Mouse (Mus musculus) intestine, embryonic 14.5 days (tissue): ENCODE results near the gene Ror2. TPM values are rescaled to one million over a fixed set of nuclear protein-coding genes. Genes with fewer than 3 reads are reported as not detected.

Source experiments
- ATAC-seq: fragments of 200-750 bp; cut with Nextera tagmentation; replicated peaks from 2 replicates; pipeline ENCODE4 v1.8.0; 2017; ENCODE audit warnings: low read depth, moderate number of reproducible peaks, moderate TSS enrichment, moderate library complexity; ENCODE audit not compliant: low FRiP score, low TSS enrichment
- DNase-seq: peaks from one replicate; pipeline ENCODE4 v3.0.0-alpha.2; 2018; ENCODE audit warnings: low spot score
- H3K27ac ChIP-seq: fragments of 300-500 bp; sonication (generic); 2 replicates; pipeline ENCODE4 v1.5.1; 2014; ENCODE audit warnings: low read depth, mild to moderate bottlenecking, control low read depth
- H3K27me3 ChIP-seq: fragments of 300-500 bp; sonication (generic); replicated peaks from 2 replicates; pipeline ENCODE4 v1.6.1; 2014; ENCODE audit warnings: low read length, control low read depth; ENCODE audit not compliant: control insufficient read depth, insufficient read depth
- H3K36me3 ChIP-seq: fragments of 300-500 bp; sonication (generic); 2 replicates; pipeline ENCODE4 v1.6.1; 2014; ENCODE audit warnings: low read length, control low read depth; ENCODE audit not compliant: control insufficient read depth, insufficient read depth
- H3K4me1 ChIP-seq: fragments of 300-500 bp; sonication (generic); replicated peaks from 2 replicates; pipeline ENCODE4 v1.6.1; 2014; ENCODE audit warnings: low read length, control low read depth, mixed read lengths; ENCODE audit not compliant: control insufficient read depth, insufficient read depth
- H3K4me2 ChIP-seq: fragments of 300-500 bp; sonication (generic); 2 replicates; pipeline ENCODE4 v1.6.1; 2014; ENCODE audit warnings: low read length
- H3K4me3 ChIP-seq: fragments of 300-500 bp; sonication (generic); 2 replicates; pipeline ENCODE4 v1.5.1; 2014; ENCODE audit warnings: low read depth, low read length, control low read depth, mixed read lengths
- H3K9ac ChIP-seq: fragments of 300-500 bp; sonication (generic); 2 replicates; pipeline ENCODE4 v1.6.1; 2014; ENCODE audit warnings: mild to moderate bottlenecking, low read length
- H3K9me3 ChIP-seq: fragments of 300-500 bp; sonication (generic); 2 replicates; pipeline ENCODE4 v1.6.1; 2016; ENCODE audit warnings: low read length, control low read depth; ENCODE audit not compliant: control insufficient read depth
- WGBS: fragments of 180-500 bp; shearing (Covaris S2); extraction: QIAGEN DNeasy Blood & Tissue Kit; methylation state at CpG from one replicate; pipeline ENCODE4 v1.1.7; 2014; 5-methylcytosine and 5-hydroxymethylcytosine counted together
- polyA plus RNA-seq: library from polyadenylated mRNA; unstranded; fragments of >200 nt; fragmentation: Nextera tagmentation; extraction: Ambion mirVana; gene quantifications from 2 replicates; pipeline ENCODE4 v1.2.1, GENCODE M21; 2014

Ror2 gene
- polyA plus RNA-seq, 1 experiment from 2014 or later: 18.5 TPM

GRCm38 (mm10) chr13:53284740-53285191, 1.2 kb downstream of the Ror2 start:
- ATAC-seq (no peak), DNase-seq (peak; percentile 79)
- H3K4me1 ChIP-seq: peaks cover 37% of the 10 kb centered on the region
- H3K36me3 ChIP-seq: no peaks in the 10 kb centered on the region
- peak overlapping the region; percentile 75 for H3K4me2 ChIP-seq
- 1% methylated on average over 17 of the region's 17 CpGs for WGBS
- H3K4me3 ChIP-seq: peak overlapping the region; percentile 93
- peak overlapping the region; percentile 94 for H3K9ac ChIP-seq
- no peaks in the 10 kb centered on the region for H3K9me3 ChIP-seq
- peak overlapping the region; percentile 83 for H3K27ac ChIP-seq
- no peaks in the 10 kb centered on the region for H3K27me3 ChIP-seq

GRCm38 (mm10) chr13:53281604-53282396, 4.1 kb downstream of the Ror2 start:
- no peaks in the 10 kb centered on the region for H3K36me3 ChIP-seq
- H3K27me3 ChIP-seq: no peaks in the 10 kb centered on the region
- H3K9ac ChIP-seq: no peak overlapping the region
- no peak for ATAC-seq
- H3K4me1 ChIP-seq: peaks cover 60% of the 10 kb centered on the region
- no peak overlapping the region for H3K4me3 ChIP-seq
- DNase-seq: no peak
- no peak overlapping the region for H3K27ac ChIP-seq
- H3K4me2 ChIP-seq: peak overlapping the region; percentile 1; the same call in 1 of the 2 replicates
- no peaks in the 10 kb centered on the region for H3K9me3 ChIP-seq
- WGBS: 49% methylated on average over 11 of the region's 11 CpGs

GRCm38 (mm10) chr13:53278908-53279307, 7.0 kb downstream of the Ror2 start:
- 66% methylated on average over 10 of the region's 10 CpGs for WGBS
- ATAC-seq: 0 out of 2 replicates have a peak, but pooled peaks have one; percentile 34

GRCm38 (mm10) chr13:53276381-53276780, 9.5 kb downstream of the Ror2 start:
- H3K9ac ChIP-seq: no peak overlapping the region
- 25% methylated on average over 7 of the region's 7 CpGs for WGBS
- H3K36me3 ChIP-seq: no peaks in the 10 kb centered on the region
- peaks cover 54% of the 10 kb centered on the region for H3K4me1 ChIP-seq
- H3K4me2 ChIP-seq: no peak overlapping the region
- H3K27me3 ChIP-seq: no peaks in the 10 kb centered on the region
- H3K4me3 ChIP-seq: no peak overlapping the region
- no peak overlapping the region for H3K27ac ChIP-seq
- H3K9me3 ChIP-seq: no peaks in the 10 kb centered on the region
- no peak for DNase-seq
- ATAC-seq: no peak; the same call in 1 of the 2 replicates

More at GRCm38 (mm10) chr13:53278908-53279307, 7.0 kb downstream of the Ror2 start:
- DNase-seq: no peak
- Histone ChIP-seq H3K4me1 (peaks cover 76% of the 10 kb centered on the region), H3K27me3 (no peaks in the 10 kb centered on the region), H3K36me3 (no peaks in the 10 kb centered on the region), H3K4me2 (no peak overlapping the region), H3K4me3 (no peak overlapping the region), H3K27ac (no peak overlapping the region), H3K9me3 (no peaks in the 10 kb centered on the region), H3K9ac (no peak overlapping the region)

GRCm38 (mm10) chr13:53275778-53276177, 10.1 kb downstream of the Ror2 start:
- no peaks in the 10 kb centered on the region for H3K9me3 ChIP-seq
- H3K4me3 ChIP-seq: no peak overlapping the region
- no peaks in the 10 kb centered on the region for H3K36me3 ChIP-seq
- WGBS: 34% methylated on average over 8 of the region's 8 CpGs
- H3K4me1 ChIP-seq: peaks cover 49% of the 10 kb centered on the region
- H3K4me2 ChIP-seq: no peak overlapping the region
- DNase-seq (no peak), ATAC-seq (no peak; the same call in 1 of the 2 replicates)
- no peak overlapping the region for H3K9ac ChIP-seq
- no peaks in the 10 kb centered on the region for H3K27me3 ChIP-seq
- H3K27ac ChIP-seq: no peak overlapping the region

- WGBS: 32% methylated on average over 1 of the region's 1 CpGs
- Histone ChIP-seq H3K4me3 (no peak overlapping the region), H3K27ac (peak overlapping the region; percentile 59), H3K27me3 (no peaks in the 10 kb centered on the region), H3K4me2 (no peak overlapping the region), H3K4me1 (peaks cover 49% of the 10 kb centered on the region), H3K36me3 (no peaks in the 10 kb centered on the region), H3K9ac (no peak overlapping the region), H3K9me3 (no peaks in the 10 kb centered on the region)
- DNase-seq (no peak), ATAC-seq (no peak)
Measured at GRCm38 (mm10) chr13:53274771-53275170, 11.2 kb downstream of the Ror2 start.

GRCm38 (mm10) chr13:53271595-53271994, 14.3 kb downstream of the Ror2 start:
- Histone ChIP-seq H3K27me3 (no peaks in the 10 kb centered on the region), H3K4me2 (no peak overlapping the region), H3K4me3 (no peak overlapping the region), H3K9me3 (no peaks in the 10 kb centered on the region), H3K27ac (no peak overlapping the region), H3K4me1 (peaks cover 40% of the 10 kb centered on the region), H3K9ac (no peak overlapping the region), H3K36me3 (no peaks in the 10 kb centered on the region)
- ATAC-seq: no peak
- DNase-seq: no peak
- 90% methylated on average over 3 of the region's 3 CpGs for WGBS

- 76% methylated on average over 4 of the region's 4 CpGs for WGBS
- H3K4me2 ChIP-seq: no peak overlapping the region
- no peaks in the 10 kb centered on the region for H3K36me3 ChIP-seq
- no peak for ATAC-seq
- no peak for DNase-seq
- no peaks in the 10 kb centered on the region for H3K9me3 ChIP-seq
- no peak overlapping the region for H3K4me3 ChIP-seq
- H3K27ac ChIP-seq: no peak overlapping the region
- peaks cover 36% of the 10 kb centered on the region for H3K4me1 ChIP-seq
- no peak overlapping the region for H3K9ac ChIP-seq
- no peaks in the 10 kb centered on the region for H3K27me3 ChIP-seq
Measured at GRCm38 (mm10) chr13:53270549-53270948, 15.4 kb downstream of the Ror2 start.

GRCm38 (mm10) chr13:53268541-53268940, 17.4 kb downstream of the Ror2 start:
- no peaks in the 10 kb centered on the region for H3K36me3 ChIP-seq
- no peaks in the 10 kb centered on the region for H3K27me3 ChIP-seq
- no peak overlapping the region for H3K9ac ChIP-seq
- peaks cover 31% of the 10 kb centered on the region for H3K4me1 ChIP-seq
- no peaks in the 10 kb centered on the region for H3K9me3 ChIP-seq
- H3K27ac ChIP-seq: no peak overlapping the region
- H3K4me2 ChIP-seq: no peak overlapping the region
- H3K4me3 ChIP-seq: no peak overlapping the region
- no peak for DNase-seq
- no peak for ATAC-seq
- WGBS: 73% methylated on average over 5 of the region's 6 CpGs
